Mouse (Mus musculus): ENCODE measurements at regions not wholly inside any gene's neighbourhood (a gene's known extent, or its start where the extent isn't known, plus 50 kb on each side); places are given as distances from the start of the nearest gene placed in this dataset.

DNA sequence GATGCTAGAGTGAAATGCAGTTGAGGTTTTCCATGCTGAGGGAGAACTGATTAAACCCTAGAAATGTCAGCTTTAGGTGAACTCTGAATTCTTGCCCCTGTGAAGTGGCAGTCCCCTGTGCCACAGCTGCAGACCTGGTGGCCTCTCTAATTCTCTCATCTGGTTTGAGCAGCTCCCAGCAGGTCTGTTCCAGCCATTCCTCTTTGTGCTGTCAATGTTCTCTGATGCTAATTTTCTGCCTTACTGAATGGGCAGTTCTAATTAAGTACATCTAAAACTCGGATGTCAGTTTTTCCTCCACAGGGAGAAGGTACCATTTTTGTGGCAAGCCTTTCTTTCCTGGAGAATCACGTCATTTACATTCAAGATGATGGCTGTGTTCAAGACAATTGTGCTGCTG, 343.1 kb upstream of the Pfkp start:
- TF ChIP-seq CTCF (IDR thresholded peaks at IDR 0.05; ENCODE audit: extremely low read depth, insufficient read depth, low read length) (no peak), POLR2A (IDR thresholded peaks at IDR 0.05; ENCODE audit: extremely low read depth, insufficient read depth, low read length) (no peak)
